Mouse (Mus musculus) stomach, postnatal 0 days (tissue): ENCODE results near the gene Aldoc. TPM values are rescaled to one million over a fixed set of nuclear protein-coding genes. Genes with fewer than 3 reads are reported as not detected.

Experiments used
- ATAC-seq: fragments of 200-750 bp; cut with Nextera tagmentation; 2 replicates; pipeline ENCODE4 v1.8.0; 2017; ENCODE audit not compliant: low FRiP score, low TSS enrichment
- DNase-seq: peaks from one replicate; pipeline ENCODE4 v3.0.0-alpha.2; 2016; ENCODE audit warnings: low spot score
- H3K27ac ChIP-seq: fragments of 300-500 bp; sonication (generic); replicated peaks from 2 replicates; pipeline ENCODE4 v1.5.1; 2014; ENCODE audit warnings: mild to moderate bottlenecking, control low read depth
- H3K27me3 ChIP-seq: fragments of 300-500 bp; sonication (generic); 2 replicates; pipeline ENCODE4 v1.6.1; 2014; ENCODE audit warnings: low read length; ENCODE audit not compliant: control insufficient read depth, insufficient read depth
- H3K36me3 ChIP-seq: fragments of 300-500 bp; sonication (generic); 2 replicates; pipeline ENCODE4 v1.6.1; 2014; ENCODE audit warnings: low read length, mixed read lengths; ENCODE audit not compliant: control insufficient read depth, insufficient read depth
- H3K4me1 ChIP-seq: fragments of 300-500 bp; sonication (generic); replicated peaks from 2 replicates; pipeline ENCODE4 v1.6.1; 2014; ENCODE audit warnings: antibody characterized with exemption; ENCODE audit not compliant: control insufficient read depth, insufficient read depth
- H3K4me2 ChIP-seq: fragments of 300-500 bp; sonication (generic); replicated peaks from 2 replicates; pipeline ENCODE4 v1.6.1; 2014; ENCODE audit warnings: low read depth, mild to moderate bottlenecking, control low read depth, moderate library complexity
- H3K4me3 ChIP-seq: fragments of 300-500 bp; sonication (generic); 2 replicates; pipeline ENCODE4 v1.5.1; 2014; ENCODE audit warnings: low read depth, low read length, control low read depth
- H3K9ac ChIP-seq: fragments of 300-500 bp; sonication (generic); 2 replicates; pipeline ENCODE4 v1.6.1; 2014; ENCODE audit warnings: mild to moderate bottlenecking, low read length, control low read depth, mixed read lengths
- H3K9me3 ChIP-seq: fragments of 300-500 bp; sonication (generic); 2 replicates; pipeline ENCODE4 v1.6.1; 2016; ENCODE audit warnings: low read length; ENCODE audit not compliant: control insufficient read depth
- CTCF ChIP-seq: IDR thresholded peaks from 2 replicates; pipeline ENCODE4 v1.5.1; 2016; ENCODE audit warnings: antibody characterized with exemption, low read depth, mild to moderate bottlenecking, moderate library complexity
- EP300 ChIP-seq: optimal IDR thresholded peaks from 2 replicates; pipeline ENCODE3; 2016; ENCODE audit warnings: antibody characterized with exemption
- WGBS: fragments of 180-500 bp; shearing (Covaris S2); extraction: QIAGEN DNeasy Blood & Tissue Kit; methylation state at CpG from one replicate; pipeline ENCODE4 v1.1.7; 2014; 5-methylcytosine and 5-hydroxymethylcytosine counted together
- polyA plus RNA-seq: library from polyadenylated mRNA; unstranded; fragments of >200 nt; fragmentation: Nextera tagmentation; extraction: Ambion mirVana; gene quantifications from 2 replicates; pipeline ENCODE4 v1.2.1, GENCODE M21; 2015

The Aldoc gene
- polyA plus RNA-seq, 1 experiment from 2014 or later = 15.0 TPM

DNA sequence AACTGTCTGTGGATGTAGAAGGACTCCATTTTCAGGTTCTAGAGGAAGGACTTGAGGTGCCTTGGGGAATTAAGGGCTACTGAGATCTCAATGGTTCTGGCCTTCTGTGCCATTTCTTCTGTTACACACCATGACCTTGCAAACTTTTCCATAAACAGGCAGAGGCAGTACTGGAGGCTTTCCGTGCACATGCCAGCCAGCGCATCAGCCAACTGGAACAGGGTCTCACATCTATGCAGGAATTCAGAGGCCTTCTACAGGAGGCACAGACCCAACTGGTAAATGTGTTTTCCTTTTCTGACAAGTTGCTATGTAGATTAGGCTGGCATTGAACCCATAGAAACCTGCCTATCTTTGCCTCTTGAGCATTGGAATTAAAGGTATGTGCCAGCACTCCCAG, 9.1 kb upstream of the Aldoc start:
- Histone ChIP-seq H3K4me1 (no peaks in the 10 kb centered on the region), H3K9ac (no peak overlapping the region), H3K27me3 (no peaks in the 10 kb centered on the region), H3K9me3 (no peaks in the 10 kb centered on the region), H3K36me3 (peaks cover 12% of the 10 kb centered on the region), H3K27ac (no peak overlapping the region), H3K4me3 (no peak overlapping the region), H3K4me2 (no peak overlapping the region)
- DNase-seq (no peak), ATAC-seq (no peak)
- 87% methylated on average over 2 of the region's 2 CpGs for WGBS
- TF ChIP-seq EP300 = no peak

DNA sequence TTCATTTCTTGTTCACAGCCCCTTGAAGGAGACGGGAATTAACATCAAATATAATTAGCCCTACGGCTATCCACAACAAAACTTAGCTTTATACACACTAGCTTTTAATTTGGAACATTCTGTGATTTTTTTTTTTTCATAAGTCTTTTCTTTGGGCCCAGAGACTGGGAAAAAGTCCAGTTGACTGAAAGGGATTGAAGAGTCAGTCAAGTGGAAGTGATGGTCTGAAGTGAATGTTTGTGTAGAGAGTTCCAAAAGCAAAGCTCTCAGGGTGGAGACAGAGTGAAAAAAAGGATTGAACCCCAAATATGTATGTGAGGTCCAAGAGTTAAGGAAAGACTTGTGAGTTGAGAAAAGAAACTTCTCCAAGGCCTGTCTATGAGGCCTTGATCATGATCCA, 4.4 kb upstream of the Aldoc start:
- no peak overlapping the region for H3K9ac ChIP-seq
- 87% methylated on average over 2 of the region's 2 CpGs for WGBS
- no peak overlapping the region for H3K27ac ChIP-seq
- no peaks in the 10 kb centered on the region for H3K4me1 ChIP-seq
- ATAC-seq = no peak
- no peaks in the 10 kb centered on the region for H3K9me3 ChIP-seq
- no peak overlapping the region for H3K4me3 ChIP-seq
- no peak for DNase-seq
- TF ChIP-seq CTCF = no peak
- TF ChIP-seq EP300 = no peak
- H3K27me3 ChIP-seq = no peaks in the 10 kb centered on the region
- H3K4me2 ChIP-seq = no peak overlapping the region
- peaks cover 9% of the 10 kb centered on the region; the same call in 1 of the 2 replicates for H3K36me3 ChIP-seq

DNA sequence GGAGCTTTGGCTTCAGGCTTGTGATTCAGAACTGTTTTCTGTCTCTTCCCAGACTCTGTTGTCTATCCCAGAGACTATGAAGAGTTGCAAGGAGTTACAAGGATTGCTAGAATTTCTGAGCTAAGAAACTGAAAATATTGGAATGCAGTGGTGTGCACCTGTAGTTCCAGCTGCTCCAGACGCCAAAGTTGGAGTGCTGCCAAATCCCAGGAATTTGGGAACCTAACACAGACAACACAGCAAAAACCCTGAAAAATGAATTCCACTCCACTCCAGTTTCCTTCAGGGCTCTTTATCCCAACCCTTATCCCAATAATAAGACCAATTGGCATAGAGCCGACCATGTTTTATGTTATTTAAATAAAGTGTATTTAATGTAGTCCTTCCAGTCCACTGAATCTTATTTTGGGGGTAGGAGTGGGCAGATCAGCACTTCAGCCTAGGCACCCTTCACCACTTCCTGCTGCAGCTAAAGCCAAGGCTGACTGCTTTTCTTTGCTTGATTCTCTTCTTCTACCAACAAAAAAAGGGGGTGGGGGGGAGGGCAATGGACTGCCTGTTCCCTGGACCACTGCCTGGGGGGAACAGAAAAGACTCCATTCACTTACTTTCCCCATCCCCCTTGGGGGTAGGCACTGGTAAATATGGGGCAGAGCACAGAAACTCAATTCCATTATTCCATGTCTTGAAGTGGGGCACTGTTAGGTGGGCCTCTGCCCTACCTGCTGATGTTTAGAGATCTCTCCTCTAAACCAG, 514 bp upstream of the Aldoc start:
- Histone ChIP-seq H3K4me1 (no peaks in the 10 kb centered on the region), H3K4me2 (peak overlapping the region; percentile 45), H3K36me3 (no peaks in the 10 kb centered on the region), H3K4me3 (no peak overlapping the region), H3K9ac (no peak overlapping the region), H3K27me3 (no peaks in the 10 kb centered on the region), H3K27ac (0 out of 2 replicates have a peak overlapping the region, but pooled peaks have one; percentile 18), H3K9me3 (no peaks in the 10 kb centered on the region)
- no peak for TF ChIP-seq CTCF
- no peak for TF ChIP-seq EP300
- DNase-seq = no peak
- 30% methylated on average over 2 of the region's 2 CpGs for WGBS
- ATAC-seq = peak; percentile 43

DNA sequence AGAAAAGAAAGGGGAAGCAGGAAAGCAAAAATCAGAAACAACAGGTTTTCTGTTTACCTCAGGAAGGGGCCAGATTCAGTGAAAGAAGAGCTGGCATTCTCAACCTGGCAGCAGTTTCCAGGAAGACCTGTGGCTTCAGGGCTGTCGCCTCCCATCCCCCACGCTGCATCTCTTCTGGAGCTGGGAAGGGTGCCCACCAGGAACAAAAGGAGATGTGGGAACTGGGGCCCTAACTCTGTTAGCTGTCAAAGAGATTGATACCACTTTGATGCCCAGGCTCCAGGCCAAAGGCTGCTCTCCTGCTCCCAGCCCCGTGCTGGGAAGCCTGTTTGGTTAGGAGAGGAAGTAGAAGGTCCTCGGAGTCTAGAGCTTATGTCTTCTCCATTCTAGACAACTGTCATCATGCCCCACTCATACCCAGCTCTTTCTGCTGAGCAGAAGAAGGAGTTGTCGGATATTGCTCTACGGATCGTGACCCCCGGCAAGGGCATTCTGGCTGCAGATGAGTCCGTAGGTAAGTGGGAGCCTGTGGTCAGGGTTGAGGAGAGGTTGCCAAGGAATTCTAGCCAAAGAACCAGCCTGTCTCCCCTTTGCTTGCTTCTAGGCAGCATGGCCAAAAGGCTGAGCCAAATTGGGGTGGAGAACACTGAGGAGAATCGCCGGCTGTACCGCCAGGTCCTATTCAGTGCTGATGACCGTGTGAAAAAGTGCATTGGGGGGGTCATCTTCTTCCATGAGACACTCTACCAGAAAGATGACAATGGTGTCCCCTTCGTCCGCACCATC, 1.4 kb downstream of the Aldoc start:
- no peak for ATAC-seq
- Histone ChIP-seq H3K9me3 (no peaks in the 10 kb centered on the region), H3K4me3 (no peak overlapping the region), H3K36me3 (no peaks in the 10 kb centered on the region), H3K27me3 (no peaks in the 10 kb centered on the region), H3K4me1 (peaks cover 5% of the 10 kb centered on the region; the same call in 1 of the 2 replicates), H3K27ac (no peak overlapping the region), H3K4me2 (no peak overlapping the region), H3K9ac (no peak overlapping the region)
- 81% methylated on average over 15 of the region's 15 CpGs for WGBS
- TF ChIP-seq EP300 (no peak), CTCF (no peak)
- no peak for DNase-seq

DNA sequence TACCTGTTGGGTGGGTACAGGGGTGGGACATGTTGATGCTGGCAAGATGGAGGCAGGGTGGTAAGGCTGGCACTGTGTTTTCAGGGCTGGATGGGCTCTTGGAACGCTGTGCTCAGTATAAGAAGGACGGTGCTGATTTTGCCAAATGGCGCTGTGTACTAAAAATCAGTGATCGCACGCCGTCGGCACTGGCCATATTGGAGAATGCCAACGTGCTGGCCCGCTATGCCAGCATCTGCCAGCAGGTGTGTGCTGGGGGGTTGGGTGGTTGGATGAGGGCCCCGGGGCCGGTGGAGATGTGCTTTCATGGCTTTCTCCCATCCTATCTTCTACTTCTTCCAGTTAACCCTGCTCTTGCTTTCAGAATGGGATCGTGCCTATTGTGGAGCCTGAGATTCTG, 2.2 kb downstream of the Aldoc start:
- H3K36me3 ChIP-seq = no peaks in the 10 kb centered on the region
- H3K4me3 ChIP-seq = no peak overlapping the region
- 94% methylated on average over 12 of the region's 12 CpGs for WGBS
- no peak overlapping the region for H3K4me2 ChIP-seq
- no peaks in the 10 kb centered on the region for H3K9me3 ChIP-seq
- H3K27ac ChIP-seq = no peak overlapping the region
- peaks cover 5% of the 10 kb centered on the region; the same call in 1 of the 2 replicates for H3K4me1 ChIP-seq
- H3K9ac ChIP-seq = no peak overlapping the region
- ATAC-seq (no peak), DNase-seq (no peak)
- H3K27me3 ChIP-seq = no peaks in the 10 kb centered on the region
- TF ChIP-seq EP300 (no peak), CTCF (peak; percentile 5; the same call in 1 of the 2 replicates)

DNA sequence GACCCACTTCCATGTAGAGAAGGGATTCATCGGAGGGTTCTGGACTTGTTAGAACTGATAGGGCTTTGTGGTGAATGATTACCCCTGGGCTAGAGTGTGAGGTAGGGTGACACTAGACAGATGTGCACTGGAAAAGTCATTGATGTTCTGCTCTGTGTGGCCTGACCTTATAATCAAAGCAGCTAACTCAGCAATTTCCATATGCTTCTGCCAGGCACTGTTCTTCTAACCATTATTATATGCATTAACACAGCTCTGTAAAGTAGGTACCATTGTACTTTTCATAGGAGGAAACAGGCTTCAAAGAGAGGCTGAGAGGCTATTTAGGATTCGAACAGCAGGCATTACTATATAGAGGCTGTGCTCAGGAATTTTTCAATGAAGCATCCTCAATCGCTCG, 4.4 kb downstream of the Aldoc start:
- 90% methylated on average over 4 of the region's 4 CpGs for WGBS
- Histone ChIP-seq H3K27ac (no peak overlapping the region), H3K27me3 (no peaks in the 10 kb centered on the region), H3K9me3 (no peaks in the 10 kb centered on the region), H3K4me3 (no peak overlapping the region), H3K36me3 (no peaks in the 10 kb centered on the region), H3K4me2 (no peak overlapping the region), H3K9ac (no peak overlapping the region), H3K4me1 (peaks cover 5% of the 10 kb centered on the region; the same call in 1 of the 2 replicates)
- ATAC-seq = no peak
- no peak for TF ChIP-seq CTCF
- TF ChIP-seq EP300 = no peak
- DNase-seq = no peak
